Comparison of ENCODE assay signal across 8 mouse cellular contexts in genomic region chr9:45042947-45043346, GRCm38 (mm10). TPM values are rescaled to one million over a fixed set of nuclear protein-coding genes. Genes with fewer than 3 reads are reported as not detected.
DNase-seq lines count a peak whose midpoint lies in the region; ATAC-seq and TF ChIP-seq lines count a peak whose summit lies in the region.

No protein-coding gene starts in this region.

- peak overlapping the region; percentile 34 for H3K4me3 ChIP-seq in hindbrain, embryonic 10.5 days
- H3K4me3 ChIP-seq in hindbrain, embryonic 16.5 days (ENCODE audit: low read length), result no peak overlapping the region
- H3K4me3 ChIP-seq in intestine, embryonic 16.5 days (ENCODE audit: low read length), result peak overlapping the region; percentile 54
- H3K4me3 ChIP-seq in liver, postnatal 0 days (ENCODE audit: low read depth, low read length), result peak overlapping the region; percentile 50

- no peak for TF ChIP-seq EP300 in liver, postnatal 0 days (IDR thresholded peaks at IDR 0.05; ENCODE audit: low read depth)

- peak; percentile 16 for DNase-seq in hindbrain, embryonic 10.5 days (ENCODE audit: low spot score)
- peak; percentile 17 for DNase-seq in embryo, embryonic 10 days (ENCODE audit: low spot score)
- DNase-seq in liver, postnatal 0 days, result peak; percentile 32
- DNase-seq in ovary, postnatal 14 days (ENCODE audit: low spot score), result no peak
- no peak for DNase-seq in left cerebral cortex, postnatal 36 days (ENCODE audit: low spot score in 2 of 2)

- intact Hi-C loops in left cerebral cortex, postnatal 36 days (cut with DNase I), result no loop called here

- no peaks in the 10 kb centered on the region for H3K9me3 ChIP-seq in hindbrain, embryonic 10.5 days
- H3K9me3 ChIP-seq in hindbrain, embryonic 16.5 days (ENCODE audit: control insufficient read depth, low read length), result no peaks in the 10 kb centered on the region
- H3K9me3 ChIP-seq in intestine, embryonic 16.5 days (ENCODE audit: control insufficient read depth, low read length), result no peaks in the 10 kb centered on the region
- H3K9me3 ChIP-seq in liver, postnatal 0 days (ENCODE audit: low read length), result no peaks in the 10 kb centered on the region

- no peak overlapping the region for H3K9ac ChIP-seq in hindbrain, embryonic 16.5 days (ENCODE audit: low read depth, low read length)
- H3K9ac ChIP-seq in intestine, embryonic 16.5 days (ENCODE audit: low read depth, low read length), result peak overlapping the region; percentile 70
- H3K9ac ChIP-seq in liver, postnatal 0 days (replicated peaks), result peak overlapping the region; percentile 63

- no peak for TF ChIP-seq CTCF in liver, postnatal 0 days (IDR thresholded peaks at IDR 0.05; ENCODE audit: low read depth)

- H3K27ac ChIP-seq in hindbrain, embryonic 10.5 days, result no peak overlapping the region
- H3K27ac ChIP-seq in hindbrain, embryonic 16.5 days (ENCODE audit: low read depth, low read length), result no peak overlapping the region
- H3K27ac ChIP-seq in intestine, embryonic 16.5 days (ENCODE audit: low read length), result peak overlapping the region; percentile 85
- peak overlapping the region; percentile 98 for H3K27ac ChIP-seq in liver, postnatal 0 days (ENCODE audit: low read depth)

- no peaks in the 10 kb centered on the region for H3K36me3 ChIP-seq in hindbrain, embryonic 10.5 days
- no peaks in the 10 kb centered on the region for H3K36me3 ChIP-seq in hindbrain, embryonic 16.5 days (ENCODE audit: control insufficient read depth, insufficient read depth, low read length)
- no peaks in the 10 kb centered on the region for H3K36me3 ChIP-seq in intestine, embryonic 16.5 days (ENCODE audit: control insufficient read depth, insufficient read depth, low read length)
- peaks cover 5% of the 10 kb centered on the region; the same call in 1 of the 2 replicates for H3K36me3 ChIP-seq in liver, postnatal 0 days (replicated peaks; ENCODE audit: insufficient read depth, low read length)

- ATAC-seq in hindbrain, embryonic 16.5 days, result no peak
- no peak for ATAC-seq in intestine, embryonic 16.5 days
- no peak for ATAC-seq in liver, postnatal 0 days
- no peak for ATAC-seq in inflammation-experienced regulatory T-cells, adult 6 months

- WGBS in hindbrain, embryonic 10.5 days, result under 1% methylated on average over 10 of the region's 10 CpGs
- under 1% methylated on average over 10 of the region's 10 CpGs for WGBS in hindbrain, embryonic 16.5 days
- 3% methylated on average over 10 of the region's 10 CpGs for WGBS in intestine, embryonic 16.5 days
- WGBS in liver, postnatal 0 days (ENCODE audit: insufficient replicate concordance), result 2% methylated on average over 10 of the region's 10 CpGs

- no peak overlapping the region for H3K4me2 ChIP-seq in hindbrain, embryonic 16.5 days (ENCODE audit: low read length)
- H3K4me2 ChIP-seq in intestine, embryonic 16.5 days (ENCODE audit: low read depth, low read length), result peak overlapping the region; percentile 52
- peak overlapping the region; percentile 54 for H3K4me2 ChIP-seq in liver, postnatal 0 days (ENCODE audit: low read depth, low read length)

- peaks cover 25% of the 10 kb centered on the region for H3K4me1 ChIP-seq in hindbrain, embryonic 10.5 days (replicated peaks)
- no peaks in the 10 kb centered on the region for H3K4me1 ChIP-seq in hindbrain, embryonic 16.5 days (ENCODE audit: control insufficient read depth, insufficient read depth, low read depth, low read length)
- peaks cover 4% of the 10 kb centered on the region; the same call in 1 of the 2 replicates for H3K4me1 ChIP-seq in intestine, embryonic 16.5 days (ENCODE audit: control insufficient read depth, insufficient read depth, low read length)
- H3K4me1 ChIP-seq in liver, postnatal 0 days (ENCODE audit: insufficient read depth), result peaks cover 4% of the 10 kb centered on the region; the same call in 1 of the 2 replicates

- peaks cover 72% of the 10 kb centered on the region for H3K27me3 ChIP-seq in hindbrain, embryonic 10.5 days (ENCODE audit: insufficient read depth, poor library complexity, severe bottlenecking)
- H3K27me3 ChIP-seq in hindbrain, embryonic 16.5 days (replicated peaks; ENCODE audit: control insufficient read depth, insufficient read depth, low read length), result peaks cover 41% of the 10 kb centered on the region
- H3K27me3 ChIP-seq in intestine, embryonic 16.5 days (replicated peaks; ENCODE audit: control insufficient read depth, insufficient read depth, low read length), result 0 out of 2 replicates have a peak, but pooled peaks cover 7% of the 10 kb centered on the region
- peaks cover 19% of the 10 kb centered on the region for H3K27me3 ChIP-seq in liver, postnatal 0 days (ENCODE audit: insufficient read depth, low read length)

RNA-seq across cellular contexts. Expression of gene Mpzl2, which starts 3.3 kb away (rescaled TPM):
- polyA plus RNA-seq in hindbrain, embryonic 10.5 days (2016; fragmentation: Nextera tagmentation; extraction: Ambion mirVana), result 2.8 and 4.3 TPM in 2 replicates
- polyA plus RNA-seq in hindbrain, embryonic 16.5 days (2015; fragmentation: Nextera tagmentation; extraction: Ambion mirVana), result 2.5 and 3.0 TPM in 2 replicates
- 25.7 and 29.1 TPM in 2 replicates for polyA plus RNA-seq in intestine, embryonic 16.5 days (2015; fragmentation: Nextera tagmentation; extraction: Ambion mirVana)
- 13.7 and 15.7 TPM in 2 replicates for polyA plus RNA-seq in liver, postnatal 0 days (2015; fragmentation: Nextera tagmentation; extraction: Ambion mirVana)
- 1 to 10 TPM in 1 of 2 experiments, under 1 TPM in 1; 0.84 to 1.4 TPM for total RNA-seq in left cerebral cortex, postnatal 36 days (2021)
- not detected for polyA plus RNA-seq in inflammation-experienced regulatory T-cells, adult 6 months (2017; shearing (Covaris generic))

RNA-seq across cellular contexts. Expression of gene Mpzl3, which starts 12.0 kb away (rescaled TPM):
- 2.0 and 2.6 TPM in 2 replicates for polyA plus RNA-seq in hindbrain, embryonic 10.5 days (2016; fragmentation: Nextera tagmentation; extraction: Ambion mirVana)
- polyA plus RNA-seq in hindbrain, embryonic 16.5 days (2015; fragmentation: Nextera tagmentation; extraction: Ambion mirVana), result 1.0 and 1.2 TPM in 2 replicates
- 6.2 and 7.0 TPM in 2 replicates for polyA plus RNA-seq in intestine, embryonic 16.5 days (2015; fragmentation: Nextera tagmentation; extraction: Ambion mirVana)
- polyA plus RNA-seq in liver, postnatal 0 days (2015; fragmentation: Nextera tagmentation; extraction: Ambion mirVana), result 0.99 and 1.4 TPM in 2 replicates
- 1 to 10 TPM; 4.3 to 4.6 TPM for total RNA-seq in left cerebral cortex, postnatal 36 days (2021)
- polyA plus RNA-seq in inflammation-experienced regulatory T-cells, adult 6 months (2017; shearing (Covaris generic)), result 10 to 100 TPM in 2 of 3 experiments, 1 to 10 TPM in 1; 9.1 to 12.0 (median 10.2) TPM

RNA-seq across cellular contexts. Expression of gene Cd3e, which starts 33.5 kb away (rescaled TPM):
- not detected in 2 replicates for polyA plus RNA-seq in hindbrain, embryonic 10.5 days (2016; fragmentation: Nextera tagmentation; extraction: Ambion mirVana)
- 0.15 and 0.19 TPM in 2 replicates for polyA plus RNA-seq in hindbrain, embryonic 16.5 days (2015; fragmentation: Nextera tagmentation; extraction: Ambion mirVana)
- polyA plus RNA-seq in intestine, embryonic 16.5 days (2015; fragmentation: Nextera tagmentation; extraction: Ambion mirVana), result 0.71 and 1.1 TPM in 2 replicates
- not detected in 2 replicates for polyA plus RNA-seq in liver, postnatal 0 days (2015; fragmentation: Nextera tagmentation; extraction: Ambion mirVana)
- not detected for total RNA-seq in left cerebral cortex, postnatal 36 days (2021)
- polyA plus RNA-seq in inflammation-experienced regulatory T-cells, adult 6 months (2017; shearing (Covaris generic)), result 1,000 to 10,000 TPM in 2 of 3 experiments, 100 to 1,000 TPM in 1; 995 to 1,814 (median 1,394) TPM

RNA-seq across cellular contexts. Expression of gene Jaml, which starts 36.0 kb away (rescaled TPM):
- 0.38 and 0.60 TPM in 2 replicates for polyA plus RNA-seq in hindbrain, embryonic 10.5 days (2016; fragmentation: Nextera tagmentation; extraction: Ambion mirVana)
- 0.25 and 0.37 TPM in 2 replicates for polyA plus RNA-seq in hindbrain, embryonic 16.5 days (2015; fragmentation: Nextera tagmentation; extraction: Ambion mirVana)
- polyA plus RNA-seq in intestine, embryonic 16.5 days (2015; fragmentation: Nextera tagmentation; extraction: Ambion mirVana), result 100 and 102 TPM in 2 replicates
- 0.68 and 0.73 TPM in 2 replicates for polyA plus RNA-seq in liver, postnatal 0 days (2015; fragmentation: Nextera tagmentation; extraction: Ambion mirVana)
- under 1 TPM; 0.62 to 0.63 TPM for total RNA-seq in left cerebral cortex, postnatal 36 days (2021)
- polyA plus RNA-seq in inflammation-experienced regulatory T-cells, adult 6 months (2017; shearing (Covaris generic)), result 10 to 100 TPM in 1 of 3 experiments, 1 to 10 TPM in 2; 2.6 to 11.2 (median 6.3) TPM

Comparison
In these comparisons a context has a peak if more than half of its experiments do, and no peak if none do; other contexts are left out.
1. DNase-seq: peak in hindbrain, embryonic 10.5 days (single experiment), embryo, embryonic 10 days (single experiment) and liver, postnatal 0 days (single experiment); none in ovary, postnatal 14 days (single experiment) and left cerebral cortex, postnatal 36 days (0 of 2).
2. H3K27ac ChIP-seq: peak in intestine, embryonic 16.5 days (single experiment) and liver, postnatal 0 days (single experiment); none in hindbrain, embryonic 10.5 days (single experiment) and hindbrain, embryonic 16.5 days (single experiment).
3. RNA of gene Cd3e, which starts 33.5 kb away (polyA plus RNA-seq): 995 to 1,814 TPM in inflammation-experienced regulatory T-cells, adult 6 months; 0.71 to 1.1 TPM in intestine, embryonic 16.5 days, 0.15 to 0.19 TPM in hindbrain, embryonic 16.5 days, not detected in liver, postnatal 0 days and not detected in hindbrain, embryonic 10.5 days; every median in the first group is over 100 times any median in the second.